Mouse (Mus musculus) forebrain, embryonic 12.5 days (tissue): ENCODE measurements around the gene Opcml. TPM values are rescaled to one million over a fixed set of nuclear protein-coding genes. Genes with fewer than 3 reads are reported as not detected.

Experiments used
- ATAC-seq: fragments of 200-750 bp; cut with Nextera tagmentation; 2 replicates; pipeline ENCODE4 v1.8.0; 2017; ENCODE audit warnings: moderate TSS enrichment; ENCODE audit not compliant: low FRiP score
- H3K27ac ChIP-seq: fragments of 300-500 bp; sonication (generic); 2 replicates; pipeline ENCODE4 v1.5.1; 2016; ENCODE audit warnings: mild to moderate bottlenecking
- H3K27me3 ChIP-seq: fragments of 300-500 bp; sonication (generic); 2 replicates; pipeline ENCODE4 v1.6.1; 2016; ENCODE audit warnings: mild to moderate bottlenecking
- H3K36me3 ChIP-seq: fragments of 300-500 bp; sonication (generic); replicated peaks from 2 replicates; pipeline ENCODE4 v1.6.1; 2016; ENCODE audit warnings: mild to moderate bottlenecking
- H3K4me1 ChIP-seq: fragments of 300-500 bp; sonication (generic); 2 replicates; pipeline ENCODE4 v1.6.1; 2016
- H3K4me2 ChIP-seq: fragments of 300-500 bp; sonication (generic); 2 replicates; pipeline ENCODE4 v1.6.1; 2016; ENCODE audit warnings: mild to moderate bottlenecking, moderate library complexity
- H3K4me3 ChIP-seq: fragments of 300-500 bp; sonication (generic); replicated peaks from 2 replicates; pipeline ENCODE4 v1.5.1; 2016; ENCODE audit warnings: mild to moderate bottlenecking
- H3K9ac ChIP-seq: fragments of 300-500 bp; sonication (generic); 2 replicates; pipeline ENCODE4 v1.6.1; 2016; ENCODE audit warnings: mild to moderate bottlenecking
- H3K9me3 ChIP-seq: fragments of 300-500 bp; sonication (generic); 2 replicates; pipeline ENCODE4 v1.6.1; 2016
- WGBS: fragments of 180-500 bp; shearing (Covaris S2); methylation state at CpG from one replicate; pipeline ENCODE4 v1.1.7; 2016; 5-methylcytosine and 5-hydroxymethylcytosine counted together
- polyA plus RNA-seq: library from polyadenylated mRNA; unstranded; fragments of >200 nt; fragmentation: Nextera tagmentation; extraction: Ambion mirVana; gene quantifications from 2 replicates; pipeline ENCODE4 v1.2.1, GENCODE M21; 2016

Gene Opcml
- polyA plus RNA-seq, 1 experiment from 2014 or later = 6.2 TPM

GRCm38 (mm10) chr9:28327985-28328384, 537.4 kb downstream of the Opcml start:
- H3K9me3 ChIP-seq = no peaks in the 10 kb centered on the region
- no peak overlapping the region for H3K4me3 ChIP-seq
- peaks cover 7% of the 10 kb centered on the region for H3K4me1 ChIP-seq
- H3K36me3 ChIP-seq = no peaks in the 10 kb centered on the region
- 29% methylated on average over 4 of the region's 4 CpGs for WGBS
- H3K4me2 ChIP-seq = no peak overlapping the region
- H3K27me3 ChIP-seq = no peaks in the 10 kb centered on the region
- H3K27ac ChIP-seq = no peak overlapping the region
- ATAC-seq = no peak
- H3K9ac ChIP-seq = no peak overlapping the region

GRCm38 (mm10) chr9:28328434-28328833, 537.9 kb downstream of the Opcml start:
- Histone ChIP-seq H3K4me3 (no peak overlapping the region), H3K4me2 (no peak overlapping the region), H3K27ac (no peak overlapping the region), H3K36me3 (no peaks in the 10 kb centered on the region), H3K9ac (no peak overlapping the region), H3K9me3 (no peaks in the 10 kb centered on the region), H3K27me3 (no peaks in the 10 kb centered on the region), H3K4me1 (peaks cover 7% of the 10 kb centered on the region)
- whole genome bisulfite sequencing = 95% methylated on average over 2 of the region's 2 CpGs
- ATAC-seq = no peak

GRCm38 (mm10) chr9:28329477-28329876, 538.9 kb downstream of the Opcml start:
- no peak overlapping the region for H3K4me2 ChIP-seq
- H3K27me3 ChIP-seq = no peaks in the 10 kb centered on the region
- peaks cover 7% of the 10 kb centered on the region for H3K4me1 ChIP-seq
- no peak for ATAC-seq
- H3K4me3 ChIP-seq = no peak overlapping the region
- no peak overlapping the region for H3K9ac ChIP-seq
- H3K9me3 ChIP-seq = no peaks in the 10 kb centered on the region
- no peak overlapping the region for H3K27ac ChIP-seq
- no peaks in the 10 kb centered on the region for H3K36me3 ChIP-seq

- Histone ChIP-seq H3K9me3 (no peaks in the 10 kb centered on the region), H3K27me3 (no peaks in the 10 kb centered on the region), H3K27ac (0 out of 2 replicates have a peak overlapping the region, but pooled peaks have one; percentile 31), H3K4me1 (peaks cover 11% of the 10 kb centered on the region), H3K9ac (no peak overlapping the region), H3K4me3 (0 out of 2 replicates have a peak overlapping the region, but pooled peaks have one; percentile 8), H3K4me2 (peak overlapping the region; percentile 42), H3K36me3 (no peaks in the 10 kb centered on the region)
- peak; percentile 74; the same call in 1 of the 2 replicates for ATAC-seq
- WGBS = 17% methylated on average over 10 of the region's 10 CpGs
These were observed 546.1 kb downstream of the Opcml start for GRCm38 (mm10) chr9:28336511-28337208.

- no peak overlapping the region for H3K27ac ChIP-seq
- no peak overlapping the region for H3K4me3 ChIP-seq
- no peak overlapping the region for H3K4me2 ChIP-seq
- no peak for ATAC-seq
- no peaks in the 10 kb centered on the region for H3K36me3 ChIP-seq
- H3K9me3 ChIP-seq = no peaks in the 10 kb centered on the region
- no peak overlapping the region for H3K9ac ChIP-seq
- 68% methylated on average over 2 of the region's 2 CpGs for WGBS
- H3K27me3 ChIP-seq = no peaks in the 10 kb centered on the region
- H3K4me1 ChIP-seq = peaks cover 11% of the 10 kb centered on the region
These were observed 547.3 kb downstream of the Opcml start for GRCm38 (mm10) chr9:28337837-28338236.

GRCm38 (mm10) chr9:28354978-28355377, 564.4 kb downstream of the Opcml start:
- ATAC-seq = peak; percentile 11; the same call in 1 of the 2 replicates
- no peaks in the 10 kb centered on the region for H3K27me3 ChIP-seq

GRCm38 (mm10) chr9:28357946-28358345, 567.4 kb downstream of the Opcml start:
- 83% methylated on average over 3 of the region's 3 CpGs for WGBS
- H3K36me3 ChIP-seq = no peaks in the 10 kb centered on the region
- H3K4me1 ChIP-seq = peaks cover 4% of the 10 kb centered on the region; the same call in 1 of the 2 replicates
- no peaks in the 10 kb centered on the region for H3K9me3 ChIP-seq
- H3K9ac ChIP-seq = no peak overlapping the region
- H3K4me3 ChIP-seq = no peak overlapping the region
- H3K27ac ChIP-seq = no peak overlapping the region
- no peak overlapping the region for H3K4me2 ChIP-seq
- H3K27me3 ChIP-seq = no peaks in the 10 kb centered on the region
- ATAC-seq = no peak

More at GRCm38 (mm10) chr9:28354978-28355377, 564.4 kb downstream of the Opcml start:
- Histone ChIP-seq H3K9ac (no peak overlapping the region), H3K27ac (no peak overlapping the region), H3K4me2 (no peak overlapping the region), H3K9me3 (no peaks in the 10 kb centered on the region), H3K4me1 (peaks cover 4% of the 10 kb centered on the region; the same call in 1 of the 2 replicates), H3K36me3 (no peaks in the 10 kb centered on the region), H3K4me3 (no peak overlapping the region)

- Histone ChIP-seq H3K4me2 (no peak overlapping the region), H3K27me3 (no peaks in the 10 kb centered on the region), H3K36me3 (no peaks in the 10 kb centered on the region), H3K27ac (no peak overlapping the region), H3K4me1 (0 out of 2 replicates have a peak, but pooled peaks cover 5% of the 10 kb centered on the region), H3K9ac (no peak overlapping the region), H3K9me3 (no peaks in the 10 kb centered on the region), H3K4me3 (no peak overlapping the region)
- WGBS = 94% methylated on average over 2 of the region's 2 CpGs
- no peak for ATAC-seq
These were observed 570.1 kb downstream of the Opcml start for GRCm38 (mm10) chr9:28360691-28361090.

- H3K27me3 ChIP-seq = no peaks in the 10 kb centered on the region
- H3K36me3 ChIP-seq = no peaks in the 10 kb centered on the region
- no peaks in the 10 kb centered on the region for H3K9me3 ChIP-seq
- 0 out of 2 replicates have a peak, but pooled peaks cover 5% of the 10 kb centered on the region for H3K4me1 ChIP-seq
- no peak for ATAC-seq
- no peak overlapping the region for H3K9ac ChIP-seq
- WGBS = 65% methylated on average over 10 of the region's 10 CpGs
- no peak overlapping the region for H3K4me2 ChIP-seq
- no peak overlapping the region for H3K4me3 ChIP-seq
- no peak overlapping the region for H3K27ac ChIP-seq
These were observed 574.0 kb downstream of the Opcml start for GRCm38 (mm10) chr9:28364473-28365159.

GRCm38 (mm10) chr9:28365160-28365473, 574.5 kb downstream of the Opcml start:
- Histone ChIP-seq H3K27ac (no peak overlapping the region), H3K9ac (no peak overlapping the region), H3K9me3 (no peaks in the 10 kb centered on the region), H3K4me2 (no peak overlapping the region), H3K27me3 (no peaks in the 10 kb centered on the region), H3K4me1 (0 out of 2 replicates have a peak, but pooled peaks cover 5% of the 10 kb centered on the region), H3K4me3 (no peak overlapping the region), H3K36me3 (no peaks in the 10 kb centered on the region)
- no peak for ATAC-seq
- WGBS = 58% methylated on average over 2 of the region's 2 CpGs

GRCm38 (mm10) chr9:28386527-28387175, 596.1 kb downstream of the Opcml start:
- WGBS = 63% methylated on average over 5 of the region's 5 CpGs
- H3K9ac ChIP-seq = no peak overlapping the region
- ATAC-seq = no peak
- H3K4me3 ChIP-seq = no peak overlapping the region
- no peak overlapping the region for H3K4me2 ChIP-seq
- no peaks in the 10 kb centered on the region for H3K27me3 ChIP-seq
- H3K36me3 ChIP-seq = no peaks in the 10 kb centered on the region
- H3K4me1 ChIP-seq = no peaks in the 10 kb centered on the region
- no peak overlapping the region for H3K27ac ChIP-seq
- no peaks in the 10 kb centered on the region for H3K9me3 ChIP-seq

- WGBS = 41% methylated on average over 2 of the region's 3 CpGs
- H3K9me3 ChIP-seq = no peaks in the 10 kb centered on the region
- no peak overlapping the region for H3K4me2 ChIP-seq
- no peaks in the 10 kb centered on the region for H3K36me3 ChIP-seq
- no peak overlapping the region for H3K4me3 ChIP-seq
- H3K9ac ChIP-seq = no peak overlapping the region
- no peaks in the 10 kb centered on the region for H3K4me1 ChIP-seq
- H3K27ac ChIP-seq = no peak overlapping the region
- no peaks in the 10 kb centered on the region for H3K27me3 ChIP-seq
- ATAC-seq = no peak
These were observed 604.6 kb downstream of the Opcml start for GRCm38 (mm10) chr9:28395222-28395621.
